Mouse (Mus musculus) adrenal gland (tissue): ENCODE results near the gene Trpm4.

ENCODE experiments used
- intact Hi-C: fragments of 180-260 bp; cut with DNase I; formaldehyde crosslinking; loops from one replicate; pipeline ENCODE4 v1.15.1; 2025
- long read RNA-seq, 2 experiments: library from polyadenylated mRNA; unstranded; transcript quantifications; one replicate each; pipeline ENCODE4 v2.0.0; 2020; ENCODE audit warnings: borderline replicate concordance in 1 of 2; ENCODE audit not compliant: insufficient replicate concordance in 1 of 2

The Trpm4 gene
- long read RNA-seq, experiment 1, partial matches to known transcripts: 0 of 3 reads
- long read RNA-seq, experiment 1, other reads (novel, unspliced or antisense): 3 of 3 reads
- long read RNA-seq, experiment 2, full-length matches to known transcripts: 1 of 3 reads
- long read RNA-seq, experiment 2, partial matches to known transcripts: 0 of 3 reads
- long read RNA-seq, experiment 2, other reads (novel, unspliced or antisense): 2 of 3 reads

- intact Hi-C loops: no loop called here
Observed at GRCm38 (mm10) chr7:45333431-45333982, at the start of gene Trpm4. TSS of gene Trpm4 (minus strand) at chr7:45333780.

- intact Hi-C loops: no loop called here
Observed at GRCm38 (mm10) chr7:45376057-45376456, 42.5 kb upstream of the Trpm4 start.

GRCm38 (mm10) chr7:45374620-45375019, 41.0 kb upstream of the Trpm4 start:
- intact Hi-C loops: no loop called here

GRCm38 (mm10) chr7:45372371-45372770, 38.8 kb upstream of the Trpm4 start:
- intact Hi-C loops: no loop called here

GRCm38 (mm10) chr7:45370475-45371311, 37.1 kb upstream of the Trpm4 start, which contains the start of gene Lin7b:
TSS of gene Lin7b (minus strand) at chr7:45370583.
- intact Hi-C loops: no loop called here

GRCm38 (mm10) chr7:45369836-45370474, 36.4 kb upstream of the Trpm4 start:
- intact Hi-C loops: no loop called here

- intact Hi-C loops: no loop called here
Observed at GRCm38 (mm10) chr7:45369022-45369745, 35.6 kb upstream of the Trpm4 start.

- intact Hi-C loops: no loop called here
Observed at GRCm38 (mm10) chr7:45368178-45368577, 34.6 kb upstream of the Trpm4 start.

- intact Hi-C loops: no loop called here
Observed at GRCm38 (mm10) chr7:45367020-45367880, 33.7 kb upstream of the Trpm4 start.

GRCm38 (mm10) chr7:45366652-45367019, 33.1 kb upstream of the Trpm4 start, which contains the start of gene Ppfia3:
TSS of gene Ppfia3 (minus strand) at chr7:45367019.
- intact Hi-C loops: no loop called here

GRCm38 (mm10) chr7:45365742-45366651, 32.4 kb upstream of the Trpm4 start:
- intact Hi-C loops: no loop called here

- intact Hi-C loops: no loop called here
Observed at GRCm38 (mm10) chr7:45363983-45364382, 30.4 kb upstream of the Trpm4 start.

- intact Hi-C loops: no loop called here
Observed at GRCm38 (mm10) chr7:45362801-45363200, 29.2 kb upstream of the Trpm4 start.

- intact Hi-C loops: no loop called here
Observed at GRCm38 (mm10) chr7:45361243-45361804, 27.7 kb upstream of the Trpm4 start.

- intact Hi-C loops: no loop called here
Observed at GRCm38 (mm10) chr7:45360404-45361125, 27.0 kb upstream of the Trpm4 start.

- intact Hi-C loops: loop anchor here (10.0 kb wide), 1 partner anchor 134 kb away; no protein-coding TSS in a partner anchor
Observed at GRCm38 (mm10) chr7:45359081-45359480, 25.5 kb upstream of the Trpm4 start.

- intact Hi-C loops: loop anchor here (10.0 kb wide), 1 partner anchor 131 kb away; no protein-coding TSS in a partner anchor
Observed at GRCm38 (mm10) chr7:45356087-45356486, 22.5 kb upstream of the Trpm4 start.
